Mouse (Mus musculus): Measurements from ENCODE around the gene Oit1. TPM values are rescaled to one million over a fixed set of nuclear protein-coding genes. Genes with fewer than 3 reads are reported as not detected.
A peak's percentile ranks its signal among the peaks of the same experiment; 100 is the strongest.

Gene Oit1
- 3.6 and 4.3 TPM in 2 replicates for polyA plus RNA-seq (2015; fragmentation: Nextera tagmentation; extraction: Ambion mirVana)

- no peak for DNase-seq (ENCODE audit: low spot score)
Measured at GRCm38 (mm10) chr14:8378685-8379313, at the start of gene Oit1. TSS of gene Oit1 (minus strand) at chr14:8378754.

GRCm38 (mm10) chr14:8422833-8423232 is 44.3 kb upstream of the Oit1 start:
- DNase-seq (ENCODE audit: low spot score): no peak

DNA sequence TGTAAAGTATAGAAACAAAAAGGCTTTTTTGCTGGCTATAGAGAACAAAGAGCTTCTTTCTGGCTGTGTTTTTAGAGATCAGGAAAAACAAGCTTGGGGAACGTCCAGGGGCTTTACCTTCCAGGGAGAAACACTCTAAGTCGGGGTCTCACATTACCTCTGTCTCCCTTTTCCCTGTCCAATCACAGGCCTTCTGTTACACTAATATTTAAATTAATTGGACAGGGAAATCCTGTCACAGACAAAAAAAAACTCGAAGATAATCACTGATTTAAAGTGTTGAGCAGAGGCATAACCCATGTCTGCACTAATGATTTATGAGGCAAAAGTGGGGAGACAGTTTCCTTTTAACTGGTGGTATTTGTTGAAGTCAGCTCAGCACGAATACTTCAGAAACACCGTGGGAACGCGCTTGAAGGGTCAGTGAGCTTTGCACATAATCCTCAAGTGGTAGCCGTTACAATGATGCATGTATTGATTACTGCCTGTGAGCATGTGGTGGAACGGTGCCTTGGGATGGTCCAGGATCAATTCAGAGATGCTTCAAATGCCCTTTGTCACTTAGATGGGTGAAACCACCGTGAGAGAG is 42.7 kb upstream of the Oit1 start:
- DNase-seq (ENCODE audit: low spot score): no peak

DNA sequence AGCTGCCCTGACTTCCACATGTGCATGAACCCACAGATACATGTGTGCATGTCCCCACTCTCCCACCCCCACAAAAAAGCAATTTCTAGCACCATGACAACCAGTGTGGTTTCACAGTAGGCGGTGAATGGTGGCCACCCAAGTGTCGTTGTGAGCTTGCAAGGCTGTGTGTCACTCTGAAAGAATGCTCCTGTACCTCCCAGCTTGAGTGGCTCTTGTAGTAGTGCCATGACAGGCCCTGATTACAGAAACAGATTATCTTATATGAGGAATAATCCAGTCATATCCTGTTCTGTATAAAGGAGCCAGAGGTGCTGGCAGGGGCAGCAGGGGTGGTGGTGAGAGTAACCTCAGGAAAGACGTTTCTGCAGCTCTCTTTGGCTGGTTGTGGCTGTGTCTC is 40.1 kb upstream of the Oit1 start:
- no peak for DNase-seq (ENCODE audit: low spot score)

DNA sequence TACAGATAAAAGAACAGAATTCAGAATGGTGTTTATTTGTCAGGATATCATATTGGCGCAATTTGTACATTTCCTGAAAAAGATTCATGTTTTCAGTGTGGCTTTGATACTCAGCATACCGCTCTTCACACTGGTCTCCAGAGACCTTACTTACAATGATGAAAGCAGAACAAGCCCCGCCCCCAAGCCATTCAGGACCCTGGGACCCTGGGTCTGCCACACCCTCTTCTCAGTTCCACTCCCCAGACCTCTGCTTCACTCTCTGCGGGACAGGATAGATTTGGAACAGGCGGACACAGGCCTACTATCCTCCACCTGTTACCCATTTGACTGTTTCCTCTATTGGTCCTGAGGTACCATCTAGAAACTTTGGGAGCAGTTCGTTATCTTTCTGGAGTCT is 27.4 kb upstream of the Oit1 start:
- no peak for DNase-seq (ENCODE audit: low spot score)

- DNase-seq (ENCODE audit: low spot score): no peak
Measured at GRCm38 (mm10) chr14:8403310-8403709, 24.8 kb upstream of the Oit1 start.

- no peak for DNase-seq (ENCODE audit: low spot score)
Measured at GRCm38 (mm10) chr14:8398507-8398906, 20.0 kb upstream of the Oit1 start.

- no peak for DNase-seq (ENCODE audit: low spot score)
Measured at GRCm38 (mm10) chr14:8395690-8396287, 17.2 kb upstream of the Oit1 start.

GRCm38 (mm10) chr14:8392181-8392825 is 13.7 kb upstream of the Oit1 start:
- no peak for DNase-seq (ENCODE audit: low spot score)

- DNase-seq (ENCODE audit: low spot score): no peak
Measured at GRCm38 (mm10) chr14:8369394-8369793, 9.2 kb downstream of the Oit1 start.

DNA sequence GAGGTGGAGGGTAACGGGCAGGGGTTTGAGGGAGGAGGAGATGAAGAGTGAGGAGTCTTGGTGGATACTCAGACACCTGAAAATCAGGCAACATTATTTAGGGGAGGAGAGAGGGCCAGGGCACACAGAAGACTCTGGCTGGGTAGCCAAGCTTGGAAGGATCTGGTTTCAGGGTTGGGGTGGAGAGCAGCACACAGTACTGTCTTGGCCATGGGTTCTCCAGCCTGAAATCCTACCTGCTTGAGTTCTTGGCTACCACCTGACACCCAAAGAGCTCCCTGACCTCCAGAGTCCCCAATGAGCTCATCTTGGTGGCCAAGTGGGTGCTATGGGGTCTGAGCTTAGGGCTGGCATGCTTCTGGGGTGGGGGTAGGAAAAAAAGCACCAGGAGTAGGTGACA is 9.7 kb downstream of the Oit1 start:
- no peak for DNase-seq (ENCODE audit: low spot score)

GRCm38 (mm10) chr14:8367727-8368520 is 10.6 kb downstream of the Oit1 start:
- no peak for DNase-seq (ENCODE audit: low spot score)

DNA sequence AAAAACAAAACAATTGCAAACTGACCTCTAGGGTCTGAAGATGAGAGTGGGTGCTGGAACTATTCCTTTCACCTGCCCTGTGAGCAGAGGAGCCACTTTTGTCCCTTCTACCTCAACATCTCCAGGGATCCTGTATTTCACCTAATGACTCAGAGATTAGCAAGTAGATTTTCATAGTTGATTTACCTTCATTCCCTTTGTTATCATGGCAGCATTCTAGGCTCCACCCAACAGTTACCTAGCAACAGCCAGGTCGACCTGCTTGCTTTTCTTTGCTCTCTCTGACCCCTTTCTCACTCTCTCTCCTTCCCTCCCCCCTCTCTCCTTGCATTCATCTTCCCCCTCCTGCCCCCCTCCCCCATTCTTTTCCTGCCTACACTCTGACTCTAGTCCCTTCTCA is 11.4 kb downstream of the Oit1 start:
- DNase-seq (ENCODE audit: low spot score): no peak

- DNase-seq (ENCODE audit: low spot score): no peak
Measured at GRCm38 (mm10) chr14:8365833-8366232, 12.7 kb downstream of the Oit1 start.

GRCm38 (mm10) chr14:8356836-8357235 is 21.7 kb downstream of the Oit1 start:
- no peak for DNase-seq (ENCODE audit: low spot score)

DNA sequence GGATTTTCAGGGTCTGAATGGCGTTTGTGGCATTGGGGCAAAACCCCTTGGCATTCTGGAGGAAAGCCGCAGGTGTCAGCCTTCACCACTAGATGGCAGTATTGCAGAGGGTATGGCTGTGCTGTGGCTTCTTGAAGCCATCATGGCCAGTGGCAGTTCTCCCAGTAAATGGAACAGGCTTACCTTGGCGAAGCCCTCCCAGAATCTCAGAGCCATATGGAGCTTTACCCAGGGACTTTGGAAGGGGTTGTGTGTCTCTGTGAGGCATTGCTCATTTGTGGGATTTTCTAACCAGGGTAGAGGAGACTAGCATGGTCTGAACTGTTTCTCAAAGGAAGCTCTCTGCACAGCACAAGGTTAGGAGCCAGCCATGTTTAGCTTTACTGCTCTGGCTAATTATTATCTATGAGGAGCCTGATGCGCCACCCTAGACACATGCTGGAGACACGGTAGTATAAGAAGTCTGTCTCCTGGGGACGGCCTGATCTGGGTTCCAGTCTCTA is 22.5 kb downstream of the Oit1 start:
- DNase-seq (ENCODE audit: low spot score): peak; percentile 62

GRCm38 (mm10) chr14:8348927-8349326 is 29.6 kb downstream of the Oit1 start:
- no peak for DNase-seq (ENCODE audit: low spot score)

- peak; percentile 74 for DNase-seq (ENCODE audit: low spot score)
Measured at GRCm38 (mm10) chr14:8346255-8346997, 32.1 kb downstream of the Oit1 start.

DNA sequence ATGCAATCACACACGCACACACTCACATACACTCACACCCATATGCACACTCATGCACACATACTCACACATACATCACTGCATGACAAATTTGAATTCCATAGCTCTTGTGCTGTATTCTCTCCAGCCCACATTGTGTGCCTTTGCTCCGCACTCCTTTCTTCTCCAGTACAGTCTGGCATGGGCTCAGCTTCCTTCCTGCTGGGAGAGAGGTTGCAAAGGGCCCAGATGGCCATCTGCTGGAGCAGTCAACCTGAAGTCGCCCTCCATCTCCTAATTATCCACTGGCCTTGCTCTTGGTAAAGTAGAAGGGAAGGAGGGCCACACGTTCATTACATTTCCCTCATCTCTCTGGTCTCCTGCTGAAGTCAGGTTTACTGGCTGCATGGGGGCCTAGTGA is 33.0 kb downstream of the Oit1 start:
- no peak for DNase-seq (ENCODE audit: low spot score)

DNA sequence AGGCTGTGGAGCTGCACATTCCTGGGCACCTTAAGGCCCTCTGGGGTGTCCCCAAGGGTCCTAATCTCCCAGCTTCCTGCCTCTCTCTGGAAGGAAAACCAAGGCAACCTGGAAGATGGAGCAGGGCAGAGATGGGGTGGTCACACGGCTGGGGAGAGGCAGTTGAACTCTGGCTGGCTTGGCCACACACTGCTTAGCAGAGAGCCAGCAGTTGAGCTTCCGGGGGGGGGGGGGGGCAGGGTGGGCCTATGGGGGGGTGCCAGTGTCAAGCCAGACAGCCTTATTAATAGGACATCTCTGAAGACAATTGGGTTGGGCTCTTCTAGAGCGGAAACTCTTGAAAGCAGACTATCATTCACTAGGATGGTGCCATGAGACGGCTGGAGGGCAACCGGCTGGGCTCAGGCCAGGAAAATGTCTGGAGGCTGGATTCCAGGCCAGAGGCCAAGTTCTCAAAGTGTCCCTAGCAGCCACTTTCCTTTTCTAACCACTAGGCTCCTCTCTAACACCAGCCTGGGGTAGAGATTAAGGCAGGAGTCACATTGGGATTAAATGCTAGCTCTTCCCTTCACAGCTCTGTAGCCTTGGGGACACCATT is 35.9 kb downstream of the Oit1 start:
- no peak for DNase-seq (ENCODE audit: low spot score)
